Mouse (Mus musculus): ENCODE data around the gene Exosc7. TPM values are rescaled to one million over a fixed set of nuclear protein-coding genes. Genes with fewer than 3 reads are reported as not detected.

Gene Exosc7
- total RNA-seq, 2 experiments from 2014 or later, result 40.0 to 42.9 TPM

DNA sequence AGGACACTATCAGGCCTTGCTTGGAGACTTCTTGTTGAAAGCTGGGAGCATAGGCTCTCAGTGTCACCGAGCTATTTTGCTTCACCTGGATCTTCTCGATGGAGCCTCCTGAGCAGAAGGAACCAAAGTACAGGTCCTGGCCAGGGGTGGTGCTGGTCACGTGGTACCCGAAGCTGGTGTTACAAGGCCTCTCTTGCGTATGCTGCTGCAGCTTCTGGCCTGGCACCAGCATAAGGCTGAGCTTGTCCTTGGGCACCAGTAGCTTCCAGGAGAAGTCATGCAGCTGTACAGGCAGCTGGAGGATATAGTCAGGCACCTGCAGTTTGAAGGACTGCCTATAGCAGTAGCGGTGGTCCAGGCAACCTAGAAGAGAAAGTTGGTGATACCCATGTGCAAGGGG lies 67.0 kb downstream of the Exosc7 start:
- DNase-seq (ENCODE audit: extremely low spot score in 1 of 2, low spot score in 1 of 2), result no peak

DNA sequence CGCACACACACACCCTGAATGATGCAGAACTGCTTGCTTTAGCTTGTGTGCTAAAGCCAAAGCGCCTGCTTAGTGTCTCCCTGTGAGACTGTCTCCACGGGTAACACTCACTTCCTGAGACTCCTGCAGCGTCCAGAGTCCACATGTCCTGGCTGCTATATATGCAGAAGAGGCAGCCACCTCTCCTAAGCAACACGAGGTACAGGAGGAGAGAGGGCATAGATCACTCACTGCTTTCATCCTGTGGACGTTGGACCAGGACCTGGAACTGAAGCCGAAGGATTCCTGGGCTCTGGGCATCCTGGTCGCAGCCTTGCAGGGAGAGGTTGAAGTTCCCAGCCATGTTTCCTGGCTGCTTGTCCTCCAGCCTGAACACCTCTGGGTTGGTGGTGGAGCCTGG lies 70.2 kb downstream of the Exosc7 start:
- DNase-seq (ENCODE audit: extremely low spot score in 1 of 2, low spot score in 1 of 2), result no peak

DNA sequence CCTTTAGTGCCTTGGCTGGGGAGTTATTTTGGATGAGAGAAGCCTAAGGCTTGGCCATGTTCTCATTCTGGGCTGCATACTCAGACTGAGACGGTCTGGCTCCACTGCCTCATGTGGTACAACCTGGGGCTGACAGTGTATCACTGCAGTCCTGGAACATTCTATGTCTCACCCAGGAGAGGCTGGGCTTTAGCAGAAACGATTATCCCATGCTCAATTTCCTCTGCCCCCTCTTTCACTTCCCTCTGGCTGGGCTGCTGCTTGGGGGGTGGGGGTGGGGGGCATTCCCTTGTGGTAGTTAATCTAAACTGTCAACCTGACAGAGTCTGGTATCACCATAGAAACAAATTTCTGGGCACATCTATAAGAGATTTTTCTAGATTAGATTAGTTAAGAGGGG lies 72.5 kb downstream of the Exosc7 start:
- DNase-seq (ENCODE audit: extremely low spot score in 1 of 2, low spot score in 1 of 2), result no peak

Other genes with a start within 250 kb of the Exosc7 start
- gene Zfp445, start 247.2 kb upstream of the Exosc7 start, total RNA-seq (2021), result 100 to 1,000 TPM; 137 to 183 TPM
- gene Zkscan7, start 227.5 kb upstream of the Exosc7 start, total RNA-seq (2021), result 1 to 10 TPM; 4.1 to 5.9 TPM
- gene Zfp105, start 190.1 kb upstream of the Exosc7 start, total RNA-seq (2021), result 1 to 10 TPM; 6.7 to 6.9 TPM
- gene 1110059G10Rik, start 162.2 kb upstream of the Exosc7 start, total RNA-seq (2021), result 10 to 100 TPM; 24.8 to 26.8 TPM
- 1 to 10 TPM; 1.1 to 1.7 TPM for gene Kif15, start 162.2 kb upstream of the Exosc7 start, total RNA-seq (2021)
- 10 to 100 TPM; 26.3 to 28.9 TPM for gene Tmem42, start 91.9 kb upstream of the Exosc7 start, total RNA-seq (2021)
- 1 to 10 TPM; 1.7 to 2.0 TPM for gene Tgm4, start 78.5 kb upstream of the Exosc7 start, total RNA-seq (2021)
- 10 to 100 TPM; 61.9 to 64.1 TPM for gene Zdhhc3, start within 50 bp of the Exosc7 start, total RNA-seq (2021)
- gene Clec3b, start 37.7 kb downstream of the Exosc7 start, total RNA-seq (2021), result 1 to 10 TPM; 3.1 to 3.9 TPM
- gene Cdcp1, start 102.8 kb downstream of the Exosc7 start, total RNA-seq (2021), result not detected
- gene Tmem158, start 147.5 kb downstream of the Exosc7 start, total RNA-seq (2021), result 10 to 100 TPM; 42.0 to 45.1 TPM